In genomic region chr4:123717574-123718433, GRCm38 (mm10) we compare ENCODE assay signal across 8 mouse cellular contexts. TPM values are rescaled to one million over a fixed set of nuclear protein-coding genes. Genes with fewer than 3 reads are reported as not detected.
DNase-seq lines count a peak whose midpoint lies in the region; ATAC-seq lines count a peak whose summit lies in the region.

TSS of gene Ndufs5 (minus strand) at chr4:123718202.

- intact Hi-C loops in gastrocnemius, postnatal 14 days (cut with DNase I; ENCODE audit: low total_unique reads): no loop called here
- intact Hi-C loops in left cerebral cortex, postnatal 10 days (cut with DNase I): no loop called here

- peak; percentile 96 to 97 for DNase-seq in adrenal gland, adult (ENCODE audit: inconsistent age in 2 of 2, low spot score in 1 of 2)
- peak; percentile 97 for DNase-seq in embryo, embryonic 10.5 days (ENCODE audit: low spot score)
- DNase-seq in gastrocnemius, postnatal 14 days: peak; percentile 96
- DNase-seq in left cerebral cortex, postnatal 10 days (ENCODE audit: extremely low spot score in 1 of 2, low spot score in 2 of 2): peak; percentile 94 to 98
- DNase-seq in right cerebral cortex, postnatal 25 days: peak; percentile 95
- peak; percentile 92 to 96 for DNase-seq in urinary bladder, postnatal 4 days (ENCODE audit: low spot score in 2 of 2)

- peak; percentile 98 for ATAC-seq in inflammation-experienced regulatory T-cells, adult 6 months
- peak; percentile 98 for ATAC-seq in megakaryocyte-erythroid progenitor cell, adult 5-6 weeks (replicated peaks; ENCODE audit: low FRiP score, low TSS enrichment, poor library complexity, severe bottlenecking)

RNA-seq across cellular contexts. Expression of gene Ndufs5, which starts in this region (rescaled TPM):
- 100 to 1,000 TPM; 256 to 285 TPM for total RNA-seq in gastrocnemius, postnatal 14 days (2021)
- polyA plus RNA-seq in inflammation-experienced regulatory T-cells, adult 6 months (2017; shearing (Covaris generic)): 100 to 1,000 TPM; 125 to 184 (median 133) TPM
- total RNA-seq in left cerebral cortex, postnatal 10 days (2021): 100 to 1,000 TPM; 174 to 179 TPM
- total RNA-seq in megakaryocyte-erythroid progenitor cell, adult 5-6 weeks (2014; fragmentation: Nextera tagmentation): 163 and 168 TPM in 2 replicates
- 121 and 189 TPM in 2 replicates for total RNA-seq in megakaryocyte-erythroid progenitor cell, adult 5-6 weeks (2017)

Comparison
In these comparisons a context has a peak if more than half of its experiments do, and no peak if none do; other contexts are left out.
1. Peak in every context shown above with its lines: DNase-seq and ATAC-seq.